10 mouse cellular contexts compared by ENCODE assay signal in genomic region chr11:83293182-83293581, GRCm38 (mm10). TPM values are rescaled to one million over a fixed set of nuclear protein-coding genes. Genes with fewer than 3 reads are reported as not detected.
DNase-seq lines count a peak whose midpoint lies in the region; ATAC-seq lines count a peak whose summit lies in the region.
"Had no signal": no experiment of that assay in that cellular context is flagged by ENCODE, and none has a peak within 500 bp of the region (broad histone marks: within the 10 kb centered on the region; RNA-seq: fewer than 3 reads in every experiment).

No protein-coding gene starts in this region.

- H3K27me3 ChIP-seq in liver, embryonic 11.5 days (replicated peaks; ENCODE audit: control insufficient read depth, insufficient read depth, low read length): no peaks in the 10 kb centered on the region
- H3K27me3 ChIP-seq in forebrain, embryonic 11.5 days (ENCODE audit: control insufficient read depth, insufficient read depth, low read length): no peaks in the 10 kb centered on the region
- H3K27me3 ChIP-seq in limb, embryonic 11.5 days (ENCODE audit: control insufficient read depth, insufficient read depth, low read length): no peaks in the 10 kb centered on the region
- no peaks in the 10 kb centered on the region for H3K27me3 ChIP-seq in neural tube, embryonic 14.5 days (ENCODE audit: control insufficient read depth, insufficient read depth, low read length)

- peak overlapping the region; percentile 55 for H3K9ac ChIP-seq in liver, embryonic 11.5 days (ENCODE audit: low read depth, low read length)
- H3K9ac ChIP-seq in forebrain, embryonic 11.5 days (ENCODE audit: low read length): peak overlapping the region; percentile 44; the same call in 1 of the 2 replicates
- H3K9ac ChIP-seq in limb, embryonic 11.5 days (ENCODE audit: low read length): no peak overlapping the region
- peak overlapping the region; percentile 47; the same call in 1 of the 2 replicates for H3K9ac ChIP-seq in neural tube, embryonic 14.5 days (replicated peaks; ENCODE audit: low read depth, low read length)

- no peaks in the 10 kb centered on the region for H3K9me3 ChIP-seq in liver, embryonic 11.5 days (ENCODE audit: control insufficient read depth, low read length)
- H3K9me3 ChIP-seq in forebrain, embryonic 11.5 days (ENCODE audit: control insufficient read depth, low read length): no peaks in the 10 kb centered on the region
- no peaks in the 10 kb centered on the region for H3K9me3 ChIP-seq in limb, embryonic 11.5 days (ENCODE audit: control insufficient read depth, low read length)
- H3K9me3 ChIP-seq in neural tube, embryonic 14.5 days (ENCODE audit: control insufficient read depth, low read length): no peaks in the 10 kb centered on the region

- DNase-seq in liver, embryonic 11.5 days (ENCODE audit: low spot score): no peak
- no peak for DNase-seq in liver
- no peak for DNase-seq in forebrain, embryonic 11.5 days (ENCODE audit: low spot score)
- no peak for DNase-seq in limb, embryonic 11.5 days (ENCODE audit: low spot score)
- no peak for DNase-seq in thymus, postnatal 10 days (ENCODE audit: low spot score in 2 of 2)
- DNase-seq in B cell, adult 2 months: no peak

- peaks cover 25% of the 10 kb centered on the region for H3K4me1 ChIP-seq in liver, embryonic 11.5 days (replicated peaks; ENCODE audit: control insufficient read depth, insufficient read depth, low read length)
- H3K4me1 ChIP-seq in forebrain, embryonic 11.5 days (replicated peaks; ENCODE audit: control insufficient read depth, insufficient read depth, low read length): peaks cover 4% of the 10 kb centered on the region
- H3K4me1 ChIP-seq in limb, embryonic 11.5 days (ENCODE audit: control insufficient read depth, insufficient read depth, low read length): peaks cover 8% of the 10 kb centered on the region; the same call in 1 of the 2 replicates
- peaks cover 29% of the 10 kb centered on the region for H3K4me1 ChIP-seq in neural tube, embryonic 14.5 days (ENCODE audit: control insufficient read depth, insufficient read depth, low read length)

- no peak for ATAC-seq in liver, embryonic 11.5 days (replicated peaks; ENCODE audit: low FRiP score)
- ATAC-seq in forebrain, embryonic 11.5 days (replicated peaks; ENCODE audit: low FRiP score): no peak
- no peak for ATAC-seq in limb, embryonic 11.5 days (ENCODE audit: insufficient number of reproducible peaks, low FRiP score, low TSS enrichment, low read depth)
- no peak for ATAC-seq in neural tube, embryonic 14.5 days (ENCODE audit: low read depth)
- ATAC-seq in CD4-positive, CD25-positive, alpha-beta regulatory T cell, adult 4 months: no peak

- peak overlapping the region; percentile 74 for H3K4me3 ChIP-seq in liver, embryonic 11.5 days (ENCODE audit: low read depth, low read length)
- H3K4me3 ChIP-seq in forebrain, embryonic 11.5 days (ENCODE audit: low read depth, low read length): peak overlapping the region; percentile 65
- H3K4me3 ChIP-seq in limb, embryonic 11.5 days (ENCODE audit: low read depth, low read length): peak overlapping the region; percentile 68; the same call in 1 of the 2 replicates
- H3K4me3 ChIP-seq in neural tube, embryonic 14.5 days (ENCODE audit: low read depth, low read length): peak overlapping the region; percentile 61

- H3K27ac ChIP-seq in liver, embryonic 11.5 days (ENCODE audit: low read depth, low read length): no peak overlapping the region
- no peak overlapping the region for H3K27ac ChIP-seq in forebrain, embryonic 11.5 days (ENCODE audit: low read depth, low read length)
- H3K27ac ChIP-seq in limb, embryonic 11.5 days (replicated peaks; ENCODE audit: low read depth, low read length): no peak overlapping the region
- H3K27ac ChIP-seq in neural tube, embryonic 14.5 days (ENCODE audit: low read depth, low read length): no peak overlapping the region

- 83% methylated on average over 1 of the region's 1 CpGs for WGBS in liver, embryonic 11.5 days
- WGBS in forebrain, embryonic 11.5 days: 92% methylated on average over 1 of the region's 1 CpGs
- WGBS in limb, embryonic 11.5 days: 89% methylated on average over 1 of the region's 1 CpGs
- WGBS in neural tube, embryonic 14.5 days: 88% methylated on average over 1 of the region's 1 CpGs

- H3K4me2 ChIP-seq in liver, embryonic 11.5 days: peak overlapping the region; percentile 83
- peak overlapping the region; percentile 83 for H3K4me2 ChIP-seq in forebrain, embryonic 11.5 days (ENCODE audit: low read depth, low read length, severe bottlenecking)
- peak overlapping the region; percentile 88 for H3K4me2 ChIP-seq in limb, embryonic 11.5 days (ENCODE audit: low read depth, severe bottlenecking)
- H3K4me2 ChIP-seq in neural tube, embryonic 14.5 days (ENCODE audit: low read depth, low read length): peak overlapping the region; percentile 55

- peaks cover 8% of the 10 kb centered on the region; the same call in 1 of the 2 replicates for H3K36me3 ChIP-seq in liver, embryonic 11.5 days (ENCODE audit: control insufficient read depth, insufficient read depth, low read length)
- H3K36me3 ChIP-seq in forebrain, embryonic 11.5 days (ENCODE audit: control insufficient read depth, insufficient read depth, low read length): no peaks in the 10 kb centered on the region; the same call in 1 of the 2 replicates
- no peaks in the 10 kb centered on the region; the same call in 1 of the 2 replicates for H3K36me3 ChIP-seq in limb, embryonic 11.5 days (ENCODE audit: control insufficient read depth, insufficient read depth, low read length)
- peaks cover 6% of the 10 kb centered on the region; the same call in 1 of the 2 replicates for H3K36me3 ChIP-seq in neural tube, embryonic 14.5 days (ENCODE audit: control insufficient read depth, insufficient read depth, low read length)

RNA-seq across cellular contexts. Expression of gene Ap2b1, which starts 5.6 kb away (rescaled TPM):
- 52.2 and 56.3 TPM in 2 replicates for polyA plus RNA-seq in liver, embryonic 11.5 days (2014; fragmentation: Nextera tagmentation; extraction: Ambion mirVana)
- polyA plus RNA-seq in forebrain, embryonic 11.5 days (2014; fragmentation: Nextera tagmentation; extraction: Ambion mirVana): 108 and 110 TPM in 2 replicates
- 72.1 and 78.9 TPM in 2 replicates for polyA plus RNA-seq in limb, embryonic 11.5 days (2014; fragmentation: Nextera tagmentation; extraction: Ambion mirVana)
- 155 and 160 TPM in 2 replicates for polyA plus RNA-seq in neural tube, embryonic 14.5 days (2014; fragmentation: Nextera tagmentation; extraction: Ambion mirVana)
- 10 to 100 TPM; 52.3 to 63.9 TPM for polyA plus RNA-seq in CD4-positive, CD25-positive, alpha-beta regulatory T cell, adult 4 months (2017; shearing (Covaris generic))

RNA-seq across cellular contexts. Expression of gene Slfn14, which starts 6.7 kb away (rescaled TPM):
- polyA plus RNA-seq in liver, embryonic 11.5 days (2014; fragmentation: Nextera tagmentation; extraction: Ambion mirVana): 2.1 and 2.4 TPM in 2 replicates
- polyA plus RNA-seq in forebrain, embryonic 11.5 days (2014; fragmentation: Nextera tagmentation; extraction: Ambion mirVana): 0.67 and 0.91 TPM in 2 replicates
- 0.52 and 0.53 TPM in 2 replicates for polyA plus RNA-seq in limb, embryonic 11.5 days (2014; fragmentation: Nextera tagmentation; extraction: Ambion mirVana)
- polyA plus RNA-seq in neural tube, embryonic 14.5 days (2014; fragmentation: Nextera tagmentation; extraction: Ambion mirVana): 0.16 TPM in 1 of 2 replicates, not detected in the other
- polyA plus RNA-seq in CD4-positive, CD25-positive, alpha-beta regulatory T cell, adult 4 months (2017; shearing (Covaris generic)): not detected
- polyA plus RNA-seq: large intestine, adult 2 months; thymus, postnatal 0 days had no signal

RNA-seq across cellular contexts. Expression of gene Pex12, which starts 9.2 kb away (rescaled TPM):
- polyA plus RNA-seq in liver, embryonic 11.5 days (2014; fragmentation: Nextera tagmentation; extraction: Ambion mirVana): 12.4 and 13.7 TPM in 2 replicates
- polyA plus RNA-seq in forebrain, embryonic 11.5 days (2014; fragmentation: Nextera tagmentation; extraction: Ambion mirVana): 16.0 and 16.5 TPM in 2 replicates
- 13.2 and 15.6 TPM in 2 replicates for polyA plus RNA-seq in limb, embryonic 11.5 days (2014; fragmentation: Nextera tagmentation; extraction: Ambion mirVana)
- polyA plus RNA-seq in neural tube, embryonic 14.5 days (2014; fragmentation: Nextera tagmentation; extraction: Ambion mirVana): 16.3 and 16.8 TPM in 2 replicates
- polyA plus RNA-seq in CD4-positive, CD25-positive, alpha-beta regulatory T cell, adult 4 months (2017; shearing (Covaris generic)): 10 to 100 TPM; 12.5 TPM
